Mouse (Mus musculus) neural tube, embryonic 14.5 days (tissue): ENCODE measurements at regions not wholly inside any gene's neighbourhood (a gene's known extent, or its start where the extent isn't known, plus 50 kb on each side); places are given as distances from the start of the nearest gene placed in this dataset.

Experiments
- ATAC-seq: fragments of 200-750 bp; cut with Nextera tagmentation; 2 replicates; pipeline ENCODE4 v1.8.0; 2017; ENCODE audit warnings: low read depth, mild to moderate bottlenecking, moderate TSS enrichment, moderate library complexity
- H3K27ac ChIP-seq: fragments of 300-500 bp; sonication (generic); 2 replicates; pipeline ENCODE4 v1.5.1; 2014; ENCODE audit warnings: low read depth, mild to moderate bottlenecking, control low read depth, low read length, moderate library complexity, mixed read lengths
- H3K27me3 ChIP-seq: fragments of 300-500 bp; sonication (generic); 2 replicates; pipeline ENCODE4 v1.6.1; 2014; ENCODE audit warnings: low read length; ENCODE audit not compliant: control insufficient read depth, insufficient read depth
- H3K36me3 ChIP-seq: fragments of 300-500 bp; sonication (generic); 2 replicates; pipeline ENCODE4 v1.6.1; 2014; ENCODE audit warnings: low read length, mixed read lengths; ENCODE audit not compliant: control insufficient read depth, insufficient read depth
- H3K4me1 ChIP-seq: fragments of 300-500 bp; sonication (generic); 2 replicates; pipeline ENCODE4 v1.6.1; 2014; ENCODE audit warnings: low read length; ENCODE audit not compliant: control insufficient read depth, insufficient read depth
- H3K4me2 ChIP-seq: fragments of 300-500 bp; sonication (generic); 2 replicates; pipeline ENCODE4 v1.6.1; 2014; ENCODE audit warnings: mild to moderate bottlenecking, low read depth, low read length, control low read depth
- H3K4me3 ChIP-seq: fragments of 300-500 bp; sonication (generic); 2 replicates; pipeline ENCODE4 v1.5.1; 2014; ENCODE audit warnings: low read depth, low read length, control low read depth, mixed read lengths
- H3K9ac ChIP-seq: fragments of 300-500 bp; sonication (generic); replicated peaks from 2 replicates; pipeline ENCODE4 v1.6.1; 2014; ENCODE audit warnings: low read depth, mild to moderate bottlenecking, control low read depth, low read length, mixed read lengths
- H3K9me3 ChIP-seq: fragments of 300-500 bp; sonication (generic); 2 replicates; pipeline ENCODE4 v1.6.1; 2016; ENCODE audit warnings: low read length; ENCODE audit not compliant: control insufficient read depth
- WGBS: fragments of 180-500 bp; shearing (Covaris S2); extraction: QIAGEN DNeasy Blood & Tissue Kit; methylation state at CpG from one replicate; pipeline ENCODE4 v1.1.7; 2014; 5-methylcytosine and 5-hydroxymethylcytosine counted together

DNA sequence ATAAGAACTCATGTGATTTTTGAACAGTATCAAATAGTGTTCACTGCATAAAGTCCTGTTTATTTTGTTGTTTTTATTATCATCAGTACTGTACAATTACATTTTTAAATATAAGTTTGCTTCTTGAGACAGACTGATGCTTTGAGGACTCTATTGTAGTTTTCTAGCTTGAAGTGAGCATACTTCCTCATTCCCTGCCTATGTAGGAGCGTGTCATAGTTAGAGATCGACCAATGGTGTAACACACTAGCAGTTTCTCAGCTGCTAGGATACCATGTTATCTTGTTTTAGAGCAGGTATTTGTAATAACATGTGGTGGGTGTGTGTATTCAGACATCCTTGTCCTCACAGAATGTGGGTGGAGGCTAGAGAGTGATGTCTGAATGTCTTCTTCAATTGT is 342.1 kb downstream of the Ndufa4 start:
- Histone ChIP-seq H3K9ac (no peak overlapping the region), H3K4me2 (no peak overlapping the region), H3K9me3 (no peaks in the 10 kb centered on the region), H3K36me3 (no peaks in the 10 kb centered on the region), H3K4me3 (no peak overlapping the region), H3K4me1 (no peaks in the 10 kb centered on the region), H3K27me3 (no peaks in the 10 kb centered on the region), H3K27ac (no peak overlapping the region)
- 92% methylated on average over 2 of the region's 2 CpGs for WGBS
- no peak for ATAC-seq

- no peak overlapping the region for H3K9ac ChIP-seq
- ATAC-seq: no peak
- no peaks in the 10 kb centered on the region for H3K4me1 ChIP-seq
- no peaks in the 10 kb centered on the region for H3K9me3 ChIP-seq
- no peak overlapping the region for H3K27ac ChIP-seq
- no peak overlapping the region for H3K4me3 ChIP-seq
- H3K27me3 ChIP-seq: no peaks in the 10 kb centered on the region
- no peak overlapping the region for H3K4me2 ChIP-seq
- no peaks in the 10 kb centered on the region for H3K36me3 ChIP-seq
Measured at GRCm38 (mm10) chr6:11550473-11550872, 356.8 kb downstream of the Ndufa4 start.

DNA sequence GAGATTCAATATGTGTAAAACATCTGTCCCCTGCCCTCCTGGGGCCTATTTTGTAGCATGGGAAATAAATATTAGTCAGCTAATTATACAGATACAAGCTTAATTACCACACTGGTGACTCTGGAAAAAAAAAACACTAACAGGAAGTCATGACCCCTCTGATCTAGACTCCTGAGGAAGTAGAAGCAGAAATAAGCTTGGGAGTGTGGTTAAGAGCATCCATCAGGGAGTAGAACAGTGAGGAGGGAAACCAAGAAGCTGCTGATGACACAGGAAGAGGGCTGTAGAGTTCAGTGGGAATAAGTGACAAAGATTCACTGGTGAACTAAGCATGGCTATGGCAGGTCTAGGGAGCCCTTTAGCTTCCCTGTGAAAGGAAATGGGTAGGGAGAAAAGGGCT is 360.0 kb downstream of the Ndufa4 start:
- Histone ChIP-seq H3K27ac (no peak overlapping the region), H3K9me3 (no peaks in the 10 kb centered on the region), H3K36me3 (no peaks in the 10 kb centered on the region), H3K27me3 (no peaks in the 10 kb centered on the region), H3K9ac (no peak overlapping the region), H3K4me2 (no peak overlapping the region), H3K4me3 (no peak overlapping the region), H3K4me1 (no peaks in the 10 kb centered on the region)
- ATAC-seq: no peak; the same call in 1 of the 2 replicates

DNA sequence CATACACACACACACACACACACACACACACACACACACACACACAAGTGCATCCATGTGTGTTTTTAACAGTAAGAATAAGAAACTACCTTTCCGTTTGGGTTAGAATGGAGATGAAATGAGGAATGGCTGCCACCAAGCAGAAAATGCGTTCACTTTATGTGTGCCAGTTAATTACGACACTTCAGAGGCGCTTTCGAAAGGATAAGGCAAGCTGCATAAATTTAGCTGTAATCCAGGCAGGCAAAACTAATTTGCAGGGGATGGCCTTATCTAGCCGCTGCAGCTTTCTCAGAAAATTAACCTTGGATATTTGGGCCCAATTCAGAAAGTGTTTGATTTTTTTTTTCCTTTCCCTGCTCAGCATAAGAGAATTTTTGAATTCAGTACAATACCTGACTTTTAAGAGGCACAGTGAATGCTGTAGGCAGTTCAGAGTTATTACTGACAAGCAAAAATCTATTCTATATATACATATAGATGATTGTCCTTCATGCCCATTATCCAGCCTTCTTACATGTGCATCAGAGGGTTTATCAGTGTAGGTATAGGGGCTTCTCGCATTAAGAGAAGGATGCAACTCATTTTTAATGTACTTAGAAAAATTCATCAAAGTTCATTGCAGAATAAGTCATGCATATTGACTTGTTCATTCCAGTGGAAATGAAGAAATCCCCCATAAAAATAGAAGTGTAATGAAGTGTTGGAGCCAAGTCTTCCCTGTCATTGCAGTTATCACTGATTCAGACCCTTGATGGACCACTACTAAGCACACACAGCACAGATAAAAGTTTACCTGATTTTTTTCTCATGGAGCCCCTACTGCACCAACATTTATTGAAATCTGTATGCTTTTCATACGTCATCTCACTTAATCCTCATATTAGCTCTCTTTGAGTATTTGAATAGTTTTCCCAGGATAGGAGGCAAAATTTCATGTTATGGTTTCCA is 372.1 kb downstream of the Ndufa4 start:
- peak; percentile 68 for ATAC-seq
- no peak overlapping the region for H3K4me3 ChIP-seq
- no peak overlapping the region for H3K4me2 ChIP-seq
- no peak overlapping the region for H3K27ac ChIP-seq
- no peak overlapping the region for H3K9ac ChIP-seq
- H3K4me1 ChIP-seq: no peaks in the 10 kb centered on the region
- no peaks in the 10 kb centered on the region for H3K9me3 ChIP-seq
- WGBS: 43% methylated on average over 8 of the region's 8 CpGs
- no peaks in the 10 kb centered on the region for H3K27me3 ChIP-seq
- H3K36me3 ChIP-seq: no peaks in the 10 kb centered on the region

- WGBS: 80% methylated on average over 2 of the region's 2 CpGs
- Histone ChIP-seq H3K36me3 (no peaks in the 10 kb centered on the region), H3K4me2 (no peak overlapping the region), H3K27me3 (no peaks in the 10 kb centered on the region), H3K4me3 (no peak overlapping the region), H3K27ac (no peak overlapping the region), H3K4me1 (no peaks in the 10 kb centered on the region), H3K9ac (no peak overlapping the region), H3K9me3 (no peaks in the 10 kb centered on the region)
- no peak for ATAC-seq
Measured at GRCm38 (mm10) chr6:11503136-11503535, 404.2 kb downstream of the Ndufa4 start.

DNA sequence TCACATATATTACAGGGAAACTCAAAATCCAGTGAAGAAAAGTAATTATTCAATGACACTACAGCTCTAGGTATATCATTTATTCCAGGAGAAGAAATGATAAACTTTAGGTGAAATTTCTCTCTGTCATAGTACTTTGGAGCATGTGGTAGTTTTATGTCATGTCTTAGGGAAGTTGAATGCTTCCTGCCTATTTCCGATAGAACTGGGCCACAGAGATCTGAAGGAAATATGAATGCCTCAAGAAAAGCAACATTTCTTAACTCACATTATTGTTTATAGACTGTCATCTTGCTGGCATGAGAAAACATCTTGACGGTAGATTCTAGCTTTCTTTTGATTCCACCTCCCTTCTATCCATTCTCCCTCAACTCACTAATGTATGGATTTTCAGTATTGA is 412.9 kb downstream of the Ndufa4 start:
- no peaks in the 10 kb centered on the region for H3K9me3 ChIP-seq
- H3K27ac ChIP-seq: no peak overlapping the region
- ATAC-seq: no peak
- H3K4me2 ChIP-seq: no peak overlapping the region
- H3K4me3 ChIP-seq: no peak overlapping the region
- WGBS: 91% methylated on average over 2 of the region's 2 CpGs
- no peaks in the 10 kb centered on the region for H3K27me3 ChIP-seq
- H3K9ac ChIP-seq: no peak overlapping the region
- H3K4me1 ChIP-seq: no peaks in the 10 kb centered on the region
- no peaks in the 10 kb centered on the region for H3K36me3 ChIP-seq

GRCm38 (mm10) chr6:11476950-11477349 is 430.3 kb downstream of the Ndufa4 start:
- Histone ChIP-seq H3K9ac (no peak overlapping the region), H3K4me1 (no peaks in the 10 kb centered on the region), H3K27me3 (no peaks in the 10 kb centered on the region), H3K36me3 (no peaks in the 10 kb centered on the region), H3K9me3 (no peaks in the 10 kb centered on the region), H3K4me2 (no peak overlapping the region), H3K4me3 (no peak overlapping the region), H3K27ac (no peak overlapping the region)
- no peak for ATAC-seq
- 72% methylated on average over 2 of the region's 2 CpGs for whole genome bisulfite sequencing
